Mouse (Mus musculus): ENCODE measurements around the gene Cenph. TPM values are rescaled to one million over a fixed set of nuclear protein-coding genes. Genes with fewer than 3 reads are reported as not detected.

Gene Cenph
- total and polyA plus RNA-seq, 2 experiments from 2014 or later, result 5.6 TPM; not detected in 1

DNA sequence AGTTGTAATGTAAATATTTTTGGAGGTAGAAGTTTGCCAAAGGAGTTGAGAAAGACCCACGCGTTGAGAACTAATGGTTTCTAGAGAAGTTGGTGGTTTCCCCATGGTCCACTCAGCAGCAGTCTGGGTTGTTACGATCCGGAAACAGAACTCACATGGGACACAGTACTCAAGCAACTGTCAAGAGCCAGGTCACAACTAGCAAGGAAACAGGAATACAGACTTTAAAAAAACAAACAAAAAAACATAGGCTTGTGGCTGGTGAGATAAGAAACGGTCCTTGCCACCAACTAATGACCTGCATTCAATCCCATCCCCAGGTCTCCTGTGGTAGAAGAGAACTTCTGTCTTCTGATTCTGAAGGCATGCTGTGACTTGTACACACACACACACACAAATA is 24.9 kb downstream of the Cenph start:
- Histone ChIP-seq H3K4me3 (ENCODE audit: low read depth, low read length) (no peak overlapping the region), H3K27ac (ENCODE audit: low read depth) (no peak overlapping the region), H3K36me3 (replicated peaks; ENCODE audit: control insufficient read depth, insufficient read depth, low read length) (no peaks in the 10 kb centered on the region), H3K9me3 (replicated peaks; ENCODE audit: control insufficient read depth, low read length) (no peaks in the 10 kb centered on the region), H3K4me1 (ENCODE audit: control insufficient read depth, insufficient read depth) (no peaks in the 10 kb centered on the region), H3K27me3 (ENCODE audit: control insufficient read depth, insufficient read depth, low read length) (no peaks in the 10 kb centered on the region), H3K4me2 (ENCODE audit: low read depth, low read length) (no peak overlapping the region), H3K9ac (replicated peaks; ENCODE audit: low read depth, low read length) (no peak overlapping the region)
- WGBS, result 51% methylated on average over 5 of the region's 5 CpGs
- TF ChIP-seq EP300 (IDR thresholded peaks at IDR 0.05; ENCODE audit: low read depth) (no peak), CTCF (IDR thresholded peaks at IDR 0.05; ENCODE audit: low read depth) (no peak)
- ATAC-seq (ENCODE audit: insufficient read depth, low read depth) (no peak), DNase-seq (ENCODE audit: low spot score) (no peak)

DNA sequence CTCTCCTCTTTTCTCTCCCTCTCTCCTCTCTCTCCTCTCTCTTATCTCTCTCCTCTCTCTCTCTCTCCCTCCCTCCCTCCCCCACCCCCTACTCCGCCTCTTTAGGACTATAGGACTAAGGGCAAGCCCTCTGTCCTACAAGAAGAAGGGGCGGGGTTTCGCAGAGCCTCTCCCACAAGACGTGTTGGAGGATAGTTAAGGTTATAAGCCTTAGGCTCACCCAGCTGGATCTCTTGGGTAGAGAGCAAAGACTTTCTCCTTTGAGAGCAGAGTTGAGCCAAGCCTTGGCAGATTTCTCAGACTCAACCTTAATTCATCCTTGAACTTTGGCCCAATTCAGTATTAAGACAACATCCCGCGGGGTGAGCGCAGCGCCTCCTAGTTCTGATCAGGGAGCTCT is 27.1 kb downstream of the Cenph start:
- Histone ChIP-seq H3K36me3 (replicated peaks; ENCODE audit: control insufficient read depth, insufficient read depth, low read length) (no peaks in the 10 kb centered on the region), H3K27ac (ENCODE audit: low read depth) (no peak overlapping the region), H3K4me2 (ENCODE audit: low read depth, low read length) (no peak overlapping the region), H3K9ac (replicated peaks; ENCODE audit: low read depth, low read length) (no peak overlapping the region), H3K4me3 (ENCODE audit: low read depth, low read length) (no peak overlapping the region), H3K4me1 (ENCODE audit: control insufficient read depth, insufficient read depth) (no peaks in the 10 kb centered on the region), H3K9me3 (replicated peaks; ENCODE audit: control insufficient read depth, low read length) (no peaks in the 10 kb centered on the region), H3K27me3 (ENCODE audit: control insufficient read depth, insufficient read depth, low read length) (no peaks in the 10 kb centered on the region)
- TF ChIP-seq EP300 (IDR thresholded peaks at IDR 0.05; ENCODE audit: low read depth), result no peak
- TF ChIP-seq CTCF (IDR thresholded peaks at IDR 0.05; ENCODE audit: low read depth), result no peak
- WGBS, result 47% methylated on average over 8 of the region's 8 CpGs
- DNase-seq (ENCODE audit: low spot score) (no peak), ATAC-seq (ENCODE audit: insufficient read depth, low read depth) (no peak)

DNA sequence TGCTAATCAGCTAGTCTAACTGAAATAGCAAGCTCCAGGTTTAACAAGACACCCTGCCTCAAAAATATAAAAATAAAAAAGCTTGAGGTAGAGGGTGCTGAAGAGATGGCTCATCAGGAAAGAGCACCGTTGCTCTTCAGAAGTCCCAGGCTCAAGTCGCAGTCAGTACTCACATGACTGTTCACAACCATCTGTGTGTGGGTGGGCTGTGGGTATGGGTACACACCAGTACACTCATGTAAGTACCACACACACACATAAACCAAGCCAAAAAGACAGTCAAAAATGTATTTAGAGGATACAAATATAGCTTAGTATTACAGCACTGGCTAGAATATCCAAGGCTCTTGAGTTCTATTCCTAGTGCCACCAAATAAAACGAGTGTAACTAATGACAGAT is 29.6 kb downstream of the Cenph start:
- no peak overlapping the region for H3K4me2 ChIP-seq (ENCODE audit: low read depth, low read length)
- ATAC-seq (ENCODE audit: insufficient read depth, low read depth), result no peak
- no peak overlapping the region for H3K9ac ChIP-seq (replicated peaks; ENCODE audit: low read depth, low read length)
- no peaks in the 10 kb centered on the region for H3K27me3 ChIP-seq (ENCODE audit: control insufficient read depth, insufficient read depth, low read length)
- H3K9me3 ChIP-seq (replicated peaks; ENCODE audit: control insufficient read depth, low read length), result no peaks in the 10 kb centered on the region
- H3K4me3 ChIP-seq (ENCODE audit: low read depth, low read length), result no peak overlapping the region
- H3K4me1 ChIP-seq (ENCODE audit: control insufficient read depth, insufficient read depth), result peaks cover 8% of the 10 kb centered on the region
- no peak for DNase-seq (ENCODE audit: low spot score)
- H3K27ac ChIP-seq (ENCODE audit: low read depth), result no peak overlapping the region
- H3K36me3 ChIP-seq (replicated peaks; ENCODE audit: control insufficient read depth, insufficient read depth, low read length), result no peaks in the 10 kb centered on the region
- TF ChIP-seq EP300 (IDR thresholded peaks at IDR 0.05; ENCODE audit: low read depth), result no peak
- 71% methylated on average over 3 of the region's 3 CpGs for WGBS

DNA sequence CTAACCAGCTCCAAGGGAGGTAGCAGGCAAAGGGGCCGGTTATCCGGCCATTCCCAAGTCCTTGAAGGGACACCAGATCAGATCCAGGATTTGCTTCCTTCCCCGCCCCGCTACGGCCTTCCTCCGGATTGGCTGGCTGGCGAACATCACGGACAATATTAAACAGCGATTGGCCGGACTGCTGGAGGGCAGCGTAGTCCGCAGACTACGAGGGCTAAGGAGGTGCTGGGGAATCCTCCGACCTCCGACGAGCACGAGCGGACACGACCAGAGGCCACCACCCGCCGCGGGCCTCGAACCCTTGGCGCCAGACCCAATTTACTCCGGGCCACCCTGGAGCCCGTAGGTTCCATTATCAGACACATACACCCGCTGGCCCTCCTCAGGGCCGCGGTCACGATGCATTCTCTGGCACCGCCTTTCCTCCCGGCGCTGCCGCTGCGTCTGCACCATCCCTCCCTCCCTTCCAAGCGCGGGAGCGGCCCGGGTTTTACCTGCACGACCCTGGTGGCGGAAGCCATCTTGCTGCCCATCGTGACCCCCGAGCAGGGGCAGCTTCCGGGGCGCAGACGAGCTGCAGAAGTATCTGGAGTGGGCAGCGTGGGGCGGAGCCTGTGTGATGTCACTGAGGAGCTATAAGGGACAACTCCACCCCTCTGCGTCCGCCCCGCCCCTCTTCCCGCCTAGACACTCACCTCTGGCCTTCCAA is 31.5 kb downstream of the Cenph start, which contains the start of gene Mrps36:
Mrps36 (minus strand) TSS at position 624 of the 709 bp plus-strand sequence.
- Histone ChIP-seq H3K4me1 (ENCODE audit: control insufficient read depth, insufficient read depth) (peaks cover 8% of the 10 kb centered on the region), H3K27ac (ENCODE audit: low read depth) (peak within 1 kb of the TSS; percentile 99), H3K9ac (replicated peaks; ENCODE audit: low read depth, low read length) (peak within 1 kb of the TSS; percentile 85), H3K4me2 (ENCODE audit: low read depth, low read length) (peak within 1 kb of the TSS; percentile 76), H3K4me3 (ENCODE audit: low read depth, low read length) (peak within 1 kb of the TSS; percentile 91), H3K27me3 (ENCODE audit: control insufficient read depth, insufficient read depth, low read length) (no peaks in the 10 kb centered on the region), H3K36me3 (replicated peaks; ENCODE audit: control insufficient read depth, insufficient read depth, low read length) (peaks cover 12% of the 10 kb centered on the region; the same call in 1 of the 2 replicates), H3K9me3 (replicated peaks; ENCODE audit: control insufficient read depth, low read length) (no peaks in the 10 kb centered on the region)
- peak; percentile 96 for DNase-seq (ENCODE audit: low spot score)
- peak; percentile 94 for ATAC-seq (ENCODE audit: insufficient read depth, low read depth)
- TF ChIP-seq EP300 (IDR thresholded peaks at IDR 0.05; ENCODE audit: low read depth) (no peak), CTCF (IDR thresholded peaks at IDR 0.05; ENCODE audit: low read depth) (no peak)
- WGBS, result under 1% methylated on average over 52 of the region's 52 CpGs

DNA sequence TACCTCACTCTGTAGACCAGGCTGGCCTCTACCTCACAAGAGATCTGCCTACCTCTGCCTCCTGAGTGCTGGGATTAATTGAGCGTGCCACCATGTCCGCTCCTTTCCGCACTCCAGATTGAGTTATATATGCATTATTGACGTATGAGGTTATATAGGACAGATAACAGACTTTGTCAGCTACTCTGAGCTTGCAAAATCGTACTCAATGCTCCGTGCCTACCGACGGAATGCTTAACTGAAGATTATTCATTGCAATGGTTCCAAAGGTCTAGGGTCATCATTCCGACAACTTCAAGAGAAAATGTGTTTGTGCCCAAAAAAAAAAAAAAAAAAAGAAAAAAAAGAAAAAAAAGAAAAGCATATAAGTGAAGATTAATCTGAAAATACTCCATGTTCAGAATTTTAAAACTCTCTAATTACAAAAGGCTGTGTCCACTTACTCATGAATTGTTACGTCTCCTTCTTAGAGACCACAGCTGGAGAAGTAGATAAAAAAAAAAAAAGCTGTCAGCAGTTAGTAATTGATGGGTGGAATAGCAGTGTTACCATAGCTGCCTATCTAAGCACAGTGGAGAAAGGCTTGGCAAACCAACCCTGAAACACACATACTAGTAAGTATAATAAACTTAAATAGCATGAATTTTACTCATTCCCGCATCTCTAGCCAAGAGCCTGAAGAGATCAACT is 32.2 kb downstream of the Cenph start:
- WGBS, result 56% methylated on average over 11 of the region's 11 CpGs
- TF ChIP-seq CTCF (IDR thresholded peaks at IDR 0.05; ENCODE audit: low read depth), result no peak
- TF ChIP-seq EP300 (IDR thresholded peaks at IDR 0.05; ENCODE audit: low read depth), result no peak

More for the DNA sequence above, 32.2 kb downstream of the Cenph start:
- peak overlapping the region; percentile 76 for H3K4me2 ChIP-seq (ENCODE audit: low read depth, low read length)
- H3K9me3 ChIP-seq (replicated peaks; ENCODE audit: control insufficient read depth, low read length), result no peaks in the 10 kb centered on the region
- H3K27me3 ChIP-seq (ENCODE audit: control insufficient read depth, insufficient read depth, low read length), result no peaks in the 10 kb centered on the region
- H3K27ac ChIP-seq (ENCODE audit: low read depth), result peak overlapping the region; percentile 99
- ATAC-seq (ENCODE audit: insufficient read depth, low read depth) (peak; percentile 19; the same call in 1 of the 2 replicates), DNase-seq (ENCODE audit: low spot score) (no peak)
- peak overlapping the region; percentile 85; the same call in 1 of the 2 replicates for H3K9ac ChIP-seq (replicated peaks; ENCODE audit: low read depth, low read length)
- peaks cover 8% of the 10 kb centered on the region for H3K4me1 ChIP-seq (ENCODE audit: control insufficient read depth, insufficient read depth)
- peaks cover 18% of the 10 kb centered on the region for H3K36me3 ChIP-seq (replicated peaks; ENCODE audit: control insufficient read depth, insufficient read depth, low read length)
- H3K4me3 ChIP-seq (ENCODE audit: low read depth, low read length), result peak overlapping the region; percentile 91
